Mouse (Mus musculus) forebrain, embryonic 11.5 days (tissue): Measurements from ENCODE around the gene Hspb7. TPM values are rescaled to one million over a fixed set of nuclear protein-coding genes. Genes with fewer than 3 reads are reported as not detected.

Experiments
- ATAC-seq: fragments of 200-750 bp; cut with Nextera tagmentation; replicated peaks from 2 replicates; pipeline ENCODE4 v1.8.0; 2017; ENCODE audit warnings: moderate TSS enrichment; ENCODE audit not compliant: low FRiP score
- DNase-seq: peaks from one replicate; pipeline ENCODE4 v3.0.0-alpha.2; 2017; ENCODE audit warnings: low spot score
- H3K27ac ChIP-seq: fragments of 300-500 bp; sonication (generic); 2 replicates; pipeline ENCODE4 v1.5.1; 2014; ENCODE audit warnings: low read depth, low read length
- H3K27me3 ChIP-seq: fragments of 300-500 bp; sonication (generic); 2 replicates; pipeline ENCODE4 v1.6.1; 2014; ENCODE audit warnings: mild to moderate bottlenecking, low read length, mixed read lengths; ENCODE audit not compliant: control insufficient read depth, insufficient read depth
- H3K36me3 ChIP-seq: fragments of 300-500 bp; sonication (generic); 2 replicates; pipeline ENCODE4 v1.6.1; 2014; ENCODE audit warnings: mild to moderate bottlenecking, low read length, moderate library complexity, mixed read lengths; ENCODE audit not compliant: control insufficient read depth, insufficient read depth
- H3K4me1 ChIP-seq: fragments of 300-500 bp; sonication (generic); replicated peaks from 2 replicates; pipeline ENCODE4 v1.6.1; 2014; ENCODE audit warnings: low read length, mixed read lengths; ENCODE audit not compliant: control insufficient read depth, insufficient read depth
- H3K4me2 ChIP-seq: fragments of 300-500 bp; sonication (generic); 2 replicates; pipeline ENCODE4 v1.6.1; 2014; ENCODE audit warnings: low read depth, mild to moderate bottlenecking, low read length, moderate library complexity, mixed read lengths; ENCODE audit not compliant: severe bottlenecking
- H3K4me3 ChIP-seq: fragments of 300-500 bp; sonication (generic); 2 replicates; pipeline ENCODE4 v1.5.1; 2014; ENCODE audit warnings: low read depth, low read length
- H3K9ac ChIP-seq: fragments of 300-500 bp; sonication (generic); 2 replicates; pipeline ENCODE4 v1.6.1; 2014; ENCODE audit warnings: low read length
- H3K9me3 ChIP-seq: fragments of 300-500 bp; sonication (generic); 2 replicates; pipeline ENCODE4 v1.6.1; 2016; ENCODE audit warnings: low read length, mixed read lengths; ENCODE audit not compliant: control insufficient read depth
- WGBS: fragments of 180-500 bp; shearing (Covaris S2); extraction: QIAGEN DNeasy Blood & Tissue Kit; methylation state at CpG from one replicate; pipeline ENCODE4 v1.1.7; 2014; 5-methylcytosine and 5-hydroxymethylcytosine counted together
- polyA plus RNA-seq: library from polyadenylated mRNA; unstranded; fragments of >200 nt; fragmentation: Nextera tagmentation; extraction: Ambion mirVana; gene quantifications from 2 replicates; pipeline ENCODE4 v1.2.1, GENCODE M21; 2014

Gene Hspb7
- polyA plus RNA-seq, 1 experiment from 2014 or later, result not detected

DNA sequence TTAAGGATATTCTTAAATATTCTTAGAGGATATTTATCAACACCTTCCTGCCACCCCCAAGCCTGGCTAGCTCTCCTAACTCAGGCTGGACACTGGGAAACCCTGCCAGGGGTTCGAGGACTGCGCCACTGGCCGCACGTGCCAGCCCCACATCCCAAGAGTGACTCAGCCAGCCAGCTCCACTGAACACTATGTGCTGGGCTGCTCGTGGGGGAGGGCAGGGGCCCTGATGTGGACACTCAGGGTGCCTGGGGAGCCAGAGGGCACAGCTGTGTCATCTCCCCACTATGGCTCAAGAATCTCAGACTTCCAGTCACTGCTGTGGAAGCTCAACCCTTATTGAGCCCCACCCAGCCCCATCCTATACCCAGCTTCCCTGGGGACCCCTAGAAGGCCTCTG lies 2.7 kb downstream of the Hspb7 start:
- no peak for ATAC-seq
- H3K4me3 ChIP-seq, result no peak overlapping the region
- H3K9me3 ChIP-seq, result no peaks in the 10 kb centered on the region
- 78% methylated on average over 5 of the region's 5 CpGs for WGBS
- peaks cover 2% of the 10 kb centered on the region; the same call in 1 of the 2 replicates for H3K27me3 ChIP-seq
- no peak overlapping the region for H3K4me2 ChIP-seq
- H3K4me1 ChIP-seq, result peaks cover 6% of the 10 kb centered on the region; the same call in 1 of the 2 replicates
- H3K36me3 ChIP-seq, result no peaks in the 10 kb centered on the region
- H3K9ac ChIP-seq, result no peak overlapping the region
- H3K27ac ChIP-seq, result no peak overlapping the region
- no peak for DNase-seq

DNA sequence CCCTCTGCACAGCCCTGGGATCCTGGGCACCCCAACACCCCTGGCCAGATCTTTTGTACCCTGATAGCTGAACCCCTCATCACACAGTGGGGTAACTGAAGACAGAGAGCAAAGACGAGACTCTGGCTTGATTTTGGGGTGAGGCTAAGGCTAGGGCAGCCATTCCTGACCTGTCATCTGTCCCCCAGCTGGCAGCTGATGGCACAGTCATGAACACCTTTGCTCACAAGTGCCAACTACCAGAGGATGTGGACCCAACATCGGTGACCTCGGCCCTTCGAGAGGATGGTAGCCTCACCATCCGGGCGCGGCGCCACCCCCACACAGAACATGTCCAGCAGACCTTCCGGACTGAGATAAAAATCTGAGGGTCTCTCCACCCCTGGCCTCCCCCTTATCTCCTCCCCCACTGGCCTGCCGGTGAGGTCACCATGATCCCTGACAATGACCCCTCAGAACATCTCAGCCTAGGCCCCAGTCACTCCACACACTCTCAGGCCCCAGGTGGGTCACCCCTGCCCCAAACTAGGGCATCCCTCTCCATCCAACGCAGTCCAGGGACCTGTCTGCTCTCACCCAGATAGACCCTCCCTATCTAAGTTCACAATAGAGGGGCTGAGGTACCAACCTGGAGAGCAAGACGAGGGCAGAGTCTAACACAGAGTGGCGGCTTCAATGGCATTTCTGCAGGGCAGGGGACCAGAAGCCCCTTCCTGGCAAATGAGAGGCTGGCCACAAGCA lies 3.3 kb downstream of the Hspb7 start:
- H3K36me3 ChIP-seq, result no peaks in the 10 kb centered on the region
- H3K4me1 ChIP-seq, result peaks cover 6% of the 10 kb centered on the region; the same call in 1 of the 2 replicates
- ATAC-seq (no peak), DNase-seq (no peak)
- no peaks in the 10 kb centered on the region for H3K9me3 ChIP-seq
- H3K27ac ChIP-seq, result no peak overlapping the region
- H3K4me3 ChIP-seq, result no peak overlapping the region
- H3K4me2 ChIP-seq, result no peak overlapping the region
- H3K27me3 ChIP-seq, result peaks cover 2% of the 10 kb centered on the region; the same call in 1 of the 2 replicates
- 89% methylated on average over 13 of the region's 13 CpGs for WGBS
- no peak overlapping the region for H3K9ac ChIP-seq

DNA sequence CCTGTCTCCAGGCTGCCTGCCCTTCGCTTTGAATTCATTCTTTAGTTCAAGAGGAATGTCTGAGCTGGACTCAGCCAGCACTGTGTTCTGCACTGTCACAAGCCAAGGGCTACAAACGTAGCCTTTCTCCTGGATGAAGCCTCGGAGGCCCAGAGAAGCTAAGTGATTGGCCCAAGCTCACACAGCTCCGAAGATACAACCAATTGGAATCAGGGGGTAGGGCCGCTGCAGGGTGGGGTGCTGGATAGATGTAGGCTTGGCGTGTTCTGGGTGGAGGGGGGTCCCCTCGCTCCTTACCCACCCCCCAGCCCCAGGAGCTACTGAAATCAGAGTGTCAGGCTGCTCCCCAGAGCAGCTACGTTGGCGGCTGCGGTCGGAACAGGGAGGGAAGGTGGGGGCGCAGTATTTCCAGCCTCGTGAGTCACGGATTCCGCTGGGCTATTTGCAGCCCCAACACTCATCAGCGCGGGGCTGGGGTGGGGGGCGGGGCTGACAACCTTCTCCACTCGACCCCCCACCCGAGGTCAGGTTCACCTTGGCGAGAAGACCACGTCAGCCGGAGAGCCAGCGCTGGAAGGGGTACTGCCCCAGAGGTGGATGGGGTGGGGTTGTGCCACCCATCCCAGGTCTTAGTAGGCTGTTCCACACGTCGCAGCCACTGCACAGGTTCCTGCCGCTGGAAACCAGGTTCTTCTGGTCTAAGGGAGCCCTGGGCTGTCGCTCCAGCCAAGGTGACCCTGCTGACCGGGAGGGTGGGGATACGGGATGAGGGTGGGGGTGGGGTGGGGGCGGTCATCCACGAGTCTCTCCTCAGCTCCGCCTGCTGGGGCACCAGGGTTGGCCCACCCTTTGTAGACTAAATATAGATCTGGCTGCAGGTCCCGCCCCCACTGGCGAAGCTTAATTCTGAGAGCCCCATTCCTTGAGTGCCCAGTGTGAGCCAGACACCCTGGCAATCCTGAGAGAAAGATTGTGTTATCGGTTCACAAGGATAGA lies 5.2 kb downstream of the Hspb7 start:
- Histone ChIP-seq H3K36me3 (no peaks in the 10 kb centered on the region), H3K9me3 (no peaks in the 10 kb centered on the region), H3K4me3 (peak overlapping the region; percentile 33), H3K4me2 (peak overlapping the region; percentile 59), H3K27ac (no peak overlapping the region), H3K4me1 (peaks cover 6% of the 10 kb centered on the region; the same call in 1 of the 2 replicates), H3K9ac (peak overlapping the region; percentile 45), H3K27me3 (peaks cover 2% of the 10 kb centered on the region; the same call in 1 of the 2 replicates)
- 3% methylated on average over 34 of the region's 36 CpGs for WGBS
- peak; percentile 83 for ATAC-seq
- peak; percentile 60 for DNase-seq

DNA sequence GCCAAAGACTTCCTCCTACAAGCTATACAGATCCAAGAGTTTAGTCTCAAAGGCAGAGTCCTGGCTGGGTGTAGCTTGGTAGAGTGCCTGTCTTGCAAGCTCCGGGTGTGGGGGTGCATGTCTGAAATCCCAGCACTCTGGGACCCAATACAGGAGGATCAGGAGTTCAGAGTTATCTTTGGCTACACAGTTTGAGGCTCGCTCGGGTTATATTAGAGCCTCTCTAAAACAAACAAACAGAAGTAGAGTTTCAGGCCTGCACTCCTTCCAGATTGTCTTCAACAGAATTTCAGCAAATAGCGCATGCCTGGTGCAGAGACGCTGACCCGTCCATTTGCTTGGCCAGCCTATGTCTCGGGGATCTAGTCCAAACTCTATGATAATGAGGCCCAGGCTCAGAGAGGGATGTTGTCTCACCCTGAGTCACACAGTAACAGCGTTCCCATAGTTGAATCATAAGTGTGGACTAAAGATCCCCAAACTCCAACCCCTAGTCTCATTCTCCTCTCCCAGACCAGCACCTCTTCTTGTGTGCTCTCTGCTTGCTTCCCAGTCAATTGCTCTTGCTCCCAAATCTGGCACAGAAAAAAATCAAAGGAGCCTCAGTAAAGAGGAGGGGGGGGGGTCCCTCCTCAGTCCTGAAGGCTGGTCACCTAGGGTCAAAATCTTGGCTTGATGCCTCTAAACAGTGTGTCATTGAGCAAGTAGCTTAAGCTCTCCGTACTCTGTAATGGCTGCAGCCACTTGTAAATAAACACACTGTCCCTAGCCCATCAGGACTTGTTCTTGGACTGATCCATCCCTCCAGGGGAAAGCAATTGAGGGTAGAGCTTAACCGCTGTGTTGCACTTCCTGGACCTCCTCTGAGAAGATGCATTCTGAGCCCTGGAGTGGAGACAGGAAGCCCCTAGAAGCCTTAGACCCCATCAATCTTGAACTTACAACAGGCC lies 6.5 kb downstream of the Hspb7 start:
- DNase-seq (peak; percentile 43), ATAC-seq (no peak)
- 77% methylated on average over 10 of the region's 10 CpGs for WGBS
- no peak overlapping the region for H3K27ac ChIP-seq
- H3K27me3 ChIP-seq, result peaks cover 2% of the 10 kb centered on the region; the same call in 1 of the 2 replicates
- H3K36me3 ChIP-seq, result no peaks in the 10 kb centered on the region
- H3K4me2 ChIP-seq, result no peak overlapping the region
- no peak overlapping the region for H3K4me3 ChIP-seq
- H3K9ac ChIP-seq, result no peak overlapping the region
- no peaks in the 10 kb centered on the region for H3K9me3 ChIP-seq
- H3K4me1 ChIP-seq, result peaks cover 6% of the 10 kb centered on the region; the same call in 1 of the 2 replicates

DNA sequence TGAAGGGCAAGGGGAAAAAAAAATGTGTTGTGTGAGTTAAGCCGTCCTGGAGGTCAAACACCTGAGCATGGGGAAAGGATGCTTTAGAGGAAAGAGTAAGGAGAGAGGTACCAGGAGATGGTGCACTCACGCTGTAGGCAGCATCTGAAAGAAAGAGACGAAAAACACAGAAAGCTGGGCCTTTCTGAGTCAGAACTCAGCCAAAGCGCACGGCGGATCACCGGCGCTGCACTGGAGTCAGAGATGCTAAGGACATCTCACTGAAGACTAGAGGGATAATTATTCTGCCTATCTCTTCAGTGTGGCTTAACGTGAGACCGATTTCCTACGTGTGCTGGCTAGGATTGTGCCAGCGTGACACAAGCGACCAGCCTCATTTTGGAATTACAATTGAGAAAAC lies 7.3 kb downstream of the Hspb7 start:
- 87% methylated on average over 13 of the region's 13 CpGs for WGBS
- Histone ChIP-seq H3K4me1 (peaks cover 6% of the 10 kb centered on the region; the same call in 1 of the 2 replicates), H3K27me3 (peaks cover 2% of the 10 kb centered on the region; the same call in 1 of the 2 replicates), H3K9me3 (no peaks in the 10 kb centered on the region), H3K9ac (no peak overlapping the region), H3K4me3 (no peak overlapping the region), H3K36me3 (no peaks in the 10 kb centered on the region), H3K27ac (no peak overlapping the region), H3K4me2 (no peak overlapping the region)
- ATAC-seq (no peak), DNase-seq (no peak)

DNA sequence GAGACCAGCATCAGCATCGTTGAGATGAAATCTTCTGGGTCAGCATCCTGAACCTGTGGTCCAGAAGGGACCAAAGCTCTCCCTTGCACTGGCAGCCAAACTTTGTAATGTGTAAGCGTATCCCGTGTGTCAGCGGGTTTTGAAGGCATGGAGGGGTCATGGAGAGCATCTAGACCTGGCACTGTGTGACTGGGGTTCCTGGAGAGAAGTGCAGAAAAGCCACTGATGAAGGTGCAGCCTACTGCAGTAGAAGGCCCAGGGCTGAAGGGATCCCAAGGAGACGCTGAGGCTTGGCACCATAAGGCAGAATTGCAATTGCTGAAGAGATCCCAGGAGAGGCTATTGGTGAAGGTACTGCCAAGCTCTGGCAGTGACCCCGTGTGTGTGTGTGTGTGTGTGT lies 8.8 kb downstream of the Hspb7 start:
- Histone ChIP-seq H3K36me3 (no peaks in the 10 kb centered on the region), H3K4me2 (no peak overlapping the region), H3K9ac (no peak overlapping the region), H3K27ac (no peak overlapping the region), H3K27me3 (peaks cover 2% of the 10 kb centered on the region; the same call in 1 of the 2 replicates), H3K9me3 (no peaks in the 10 kb centered on the region), H3K4me1 (peaks cover 6% of the 10 kb centered on the region; the same call in 1 of the 2 replicates), H3K4me3 (no peak overlapping the region)
- DNase-seq, result no peak
- no peak for ATAC-seq
- WGBS, result 89% methylated on average over 6 of the region's 6 CpGs

DNA sequence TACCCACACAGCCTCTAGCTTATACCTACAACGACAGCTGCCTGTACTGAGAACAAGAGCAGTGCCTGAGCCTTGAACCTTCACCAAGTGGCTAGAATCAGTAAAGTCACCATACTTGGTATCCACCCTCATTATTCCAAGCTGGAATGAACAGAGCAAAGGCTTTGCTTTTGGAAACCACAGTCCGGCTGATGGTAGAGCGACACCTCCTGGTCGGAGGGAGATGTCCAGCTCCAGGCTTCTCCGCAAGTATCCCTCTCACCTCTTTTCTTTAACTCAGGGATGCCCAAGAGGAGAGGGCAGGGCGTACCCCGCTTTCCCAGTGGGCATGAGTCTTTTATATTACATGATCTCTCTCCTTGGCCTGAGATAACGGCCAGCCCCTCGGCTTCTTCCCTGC lies 9.3 kb downstream of the Hspb7 start:
- Histone ChIP-seq H3K27me3 (peaks cover 2% of the 10 kb centered on the region; the same call in 1 of the 2 replicates), H3K36me3 (no peaks in the 10 kb centered on the region), H3K4me3 (no peak overlapping the region), H3K9me3 (no peaks in the 10 kb centered on the region), H3K9ac (no peak overlapping the region), H3K4me2 (no peak overlapping the region), H3K27ac (no peak overlapping the region), H3K4me1 (peaks cover 6% of the 10 kb centered on the region; the same call in 1 of the 2 replicates)
- no peak for DNase-seq
- 48% methylated on average over 9 of the region's 9 CpGs for WGBS
- no peak for ATAC-seq
